Mouse (Mus musculus): ENCODE measurements around the gene Gm13695. TPM values are rescaled to one million over a fixed set of nuclear protein-coding genes. Genes with fewer than 3 reads are reported as not detected.

Gene Gm13695
- not detected in 2 replicates for polyA plus RNA-seq (2012; rRNA removed)

GRCm38 (mm10) chr2:83967013-83967412 is at the start of gene Gm13695:
Gene Gm13695 (plus strand): TSS chr2:83967313.

GRCm38 (mm10) chr2:83940931-83941361 is 26.2 kb upstream of the Gm13695 start, which contains the start of gene Zswim2:
Gene Zswim2 (minus strand): TSS chr2:83941228.

GRCm38 (mm10) chr2:83955393-83955792 is 11.7 kb upstream of the Gm13695 start, which contains the start of gene Gm13698:
Gene Gm13698 (plus strand): TSS chr2:83955693.

GRCm38 (mm10) chr2:83961203-83961602 is 5.9 kb upstream of the Gm13695 start, which contains the start of gene Gm13693:
Gene Gm13693 (plus strand): TSS chr2:83961503.

GRCm38 (mm10) chr2:83972823-83973222 is 5.7 kb downstream of the Gm13695 start, which contains the start of gene Gm13696:
Gene Gm13696 (plus strand): TSS chr2:83973123.

GRCm38 (mm10) chr2:83978633-83979032 is 11.5 kb downstream of the Gm13695 start, which contains the start of gene Gm13694:
Gene Gm13694 (plus strand): TSS chr2:83978933.

GRCm38 (mm10) chr2:83984443-83984842 is 17.3 kb downstream of the Gm13695 start, which contains the start of gene Gm13697:
Gene Gm13697 (plus strand): TSS chr2:83984743.

GRCm38 (mm10) chr2:83990253-83990652 is 23.1 kb downstream of the Gm13695 start, which contains the start of gene Gm13691:
Gene Gm13691 (plus strand): TSS chr2:83990553.

Other genes starting within 250 kb of the Gm13695 start
- gene Itgav, start 242.9 kb upstream of the Gm13695 start, polyA plus RNA-seq (2012; rRNA removed): 13.6 and 36.4 TPM in 2 replicates
- gene Fam171b, start 154.7 kb upstream of the Gm13695 start, polyA plus RNA-seq (2012; rRNA removed): 18.4 and 24.2 TPM in 2 replicates
- not detected in 2 replicates for gene Zswim2, start 26.1 kb upstream of the Gm13695 start, polyA plus RNA-seq (2012; rRNA removed)
- not detected in 2 replicates for gene Gm13698, start 11.6 kb upstream of the Gm13695 start, polyA plus RNA-seq (2012; rRNA removed)
- not detected in 2 replicates for gene Gm13693, start 5.8 kb upstream of the Gm13695 start, polyA plus RNA-seq (2012; rRNA removed)
- not detected in 2 replicates for gene Gm13696, start 5.8 kb downstream of the Gm13695 start, polyA plus RNA-seq (2012; rRNA removed)
- gene Gm13694, start 11.6 kb downstream of the Gm13695 start, polyA plus RNA-seq (2012; rRNA removed): not detected in 2 replicates
- not detected in 2 replicates for gene Gm13697, start 17.4 kb downstream of the Gm13695 start, polyA plus RNA-seq (2012; rRNA removed)
- not detected in 2 replicates for gene Gm13691, start 23.2 kb downstream of the Gm13695 start, polyA plus RNA-seq (2012; rRNA removed)